ENCODE assay signal across 8 mouse cellular contexts in genomic region chr4:43024673-43025072, GRCm38 (mm10). TPM values are rescaled to one million over a fixed set of nuclear protein-coding genes. Genes with fewer than 3 reads are reported as not detected.
DNase-seq lines count a peak whose midpoint lies in the region; ATAC-seq and TF ChIP-seq lines count a peak whose summit lies in the region.

No protein-coding gene starts in this region.

- H3K9me3 ChIP-seq in heart, embryonic 11.5 days (replicated peaks; ENCODE audit: control insufficient read depth, low read length) = no peaks in the 10 kb centered on the region
- H3K9me3 ChIP-seq in G1E (replicated peaks) = no peaks in the 10 kb centered on the region
- no peaks in the 10 kb centered on the region for H3K9me3 ChIP-seq in forebrain, postnatal 0 days (ENCODE audit: low read length)
- H3K9me3 ChIP-seq in liver, embryonic 16.5 days (replicated peaks; ENCODE audit: control insufficient read depth, low read length) = no peaks in the 10 kb centered on the region

- H3K4me2 ChIP-seq in heart, embryonic 11.5 days = peak overlapping the region; percentile 86
- H3K4me2 ChIP-seq in forebrain, postnatal 0 days (ENCODE audit: low read depth) = peak overlapping the region; percentile 61
- peak overlapping the region; percentile 84 for H3K4me2 ChIP-seq in liver, embryonic 16.5 days (ENCODE audit: low read depth, low read length)

- TF ChIP-seq CTCF in G1E (IDR thresholded peaks at IDR 0.05; ENCODE audit: low read depth, low read length) = no peak
- no peak for TF ChIP-seq CTCF in forebrain, postnatal 0 days (IDR thresholded peaks at IDR 0.05; ENCODE audit: low read depth)

- H3K36me3 ChIP-seq in heart, embryonic 11.5 days (ENCODE audit: control insufficient read depth, insufficient read depth, low read length) = peaks cover 35% of the 10 kb centered on the region
- peaks cover 89% of the 10 kb centered on the region for H3K36me3 ChIP-seq in G1E (replicated peaks)
- peaks cover 64% of the 10 kb centered on the region for H3K36me3 ChIP-seq in forebrain, postnatal 0 days (ENCODE audit: insufficient read depth)
- peaks cover 46% of the 10 kb centered on the region for H3K36me3 ChIP-seq in liver, embryonic 16.5 days (ENCODE audit: control insufficient read depth, insufficient read depth)

- intact Hi-C loops in heart, postnatal 36 days (cut with DNase I) = loop anchor here (1.0 kb wide), 1 partner anchor 18 kb away; no protein-coding TSS in a partner anchor

- WGBS in heart, embryonic 11.5 days (ENCODE audit: insufficient replicate concordance) = 76% methylated on average over 14 of the region's 14 CpGs
- WGBS in forebrain, postnatal 0 days = 83% methylated on average over 14 of the region's 14 CpGs
- WGBS in liver, embryonic 16.5 days (ENCODE audit: insufficient replicate concordance) = 78% methylated on average over 14 of the region's 14 CpGs

- H3K9ac ChIP-seq in heart, embryonic 11.5 days (ENCODE audit: low read depth, low read length) = peak overlapping the region; percentile 70
- H3K9ac ChIP-seq in forebrain, postnatal 0 days = peak overlapping the region; percentile 37
- peak overlapping the region; percentile 59 for H3K9ac ChIP-seq in liver, embryonic 16.5 days (ENCODE audit: low read depth, low read length)

- peak overlapping the region; percentile 80; the same call in 1 of the 2 replicates for H3K27ac ChIP-seq in heart, embryonic 11.5 days (ENCODE audit: low read depth, low read length)
- H3K27ac ChIP-seq in forebrain, postnatal 0 days (ENCODE audit: low read depth, low read length) = peak overlapping the region; percentile 83; the same call in 1 of the 2 replicates
- H3K27ac ChIP-seq in liver, embryonic 16.5 days (ENCODE audit: low read length) = peak overlapping the region; percentile 83; the same call in 1 of the 2 replicates

- peak overlapping the region; percentile 55 for H3K4me3 ChIP-seq in heart, embryonic 11.5 days (ENCODE audit: low read depth, low read length)
- H3K4me3 ChIP-seq in G1E (ENCODE audit: low read depth, low read length) = peak overlapping the region; percentile 76
- peak overlapping the region; percentile 39 for H3K4me3 ChIP-seq in forebrain, postnatal 0 days (ENCODE audit: low read depth, low read length)
- H3K4me3 ChIP-seq in liver, embryonic 16.5 days (ENCODE audit: low read depth, low read length) = peak overlapping the region; percentile 64

- H3K4me1 ChIP-seq in heart, embryonic 11.5 days (ENCODE audit: control insufficient read depth, insufficient read depth, low read length) = peaks cover 5% of the 10 kb centered on the region
- H3K4me1 ChIP-seq in G1E (ENCODE audit: insufficient read depth, low read depth, low read length) = peaks cover 65% of the 10 kb centered on the region
- peaks cover 10% of the 10 kb centered on the region for H3K4me1 ChIP-seq in forebrain, postnatal 0 days (ENCODE audit: insufficient read depth)
- H3K4me1 ChIP-seq in liver, embryonic 16.5 days (ENCODE audit: control insufficient read depth, low read depth, low read length) = peaks cover 20% of the 10 kb centered on the region

- no peaks in the 10 kb centered on the region for H3K27me3 ChIP-seq in heart, embryonic 11.5 days (ENCODE audit: control insufficient read depth, insufficient read depth, low read length)
- H3K27me3 ChIP-seq in G1E (ENCODE audit: insufficient read depth, low read length) = peaks cover 2% of the 10 kb centered on the region; the same call in 1 of the 2 replicates
- H3K27me3 ChIP-seq in forebrain, postnatal 0 days (ENCODE audit: insufficient read depth, low read length) = no peaks in the 10 kb centered on the region
- H3K27me3 ChIP-seq in liver, embryonic 16.5 days (ENCODE audit: control insufficient read depth, insufficient read depth, low read depth, low read length) = no peaks in the 10 kb centered on the region

- DNase-seq in heart, postnatal 36 days = no peak
- DNase-seq in G1E (ENCODE audit: low spot score) = no peak
- no peak for DNase-seq in forebrain, postnatal 0 days
- DNase-seq in adrenal gland, adult 2 months = no peak
- no peak for DNase-seq in ovary, adult 18-20 months (ENCODE audit: low spot score)
- DNase-seq in yolk sac, embryonic 10.5 days (ENCODE audit: low spot score) = no peak

- no peak for ATAC-seq in heart, embryonic 11.5 days (replicated peaks; ENCODE audit: insufficient number of reproducible peaks, low FRiP score, low TSS enrichment)
- no peak for ATAC-seq in G1E (ENCODE audit: extremely low read depth, insufficient number of reproducible peaks, low FRiP score, poor library complexity, severe bottlenecking)
- no peak for ATAC-seq in forebrain, postnatal 0 days
- ATAC-seq in liver, embryonic 16.5 days (ENCODE audit: low read depth) = no peak

RNA-seq across cellular contexts. Expression of gene Pigo, which starts 0.9 kb away (rescaled TPM):
- 13.2 and 13.6 TPM in 2 replicates for polyA plus RNA-seq in heart, embryonic 11.5 days (2014; fragmentation: Nextera tagmentation; extraction: Ambion mirVana)
- 10 to 100 TPM; 20.1 to 23.2 TPM for total RNA-seq in heart, postnatal 36 days (2021)
- 11.8 and 17.2 TPM in 2 replicates for total RNA-seq in G1E (2014; fragmentation: Nextera tagmentation)
- 9.4 and 9.7 TPM in 2 replicates for total RNA-seq in G1E (2017)
- 11.2 and 11.6 TPM in 2 replicates for polyA plus RNA-seq in G1E (2012)
- total RNA-seq in forebrain, postnatal 0 days (2014; rRNA removed) = 15.6 and 20.3 TPM in 2 replicates
- 16.5 and 21.9 TPM in 2 replicates for polyA plus RNA-seq in forebrain, postnatal 0 days (2015; fragmentation: Nextera tagmentation; extraction: Ambion mirVana)
- 12.4 and 14.7 TPM in 2 replicates for polyA plus RNA-seq in liver, embryonic 16.5 days (2015; fragmentation: Nextera tagmentation; extraction: Ambion mirVana)
- total RNA-seq in adrenal gland, adult 2 months (2021) = 10 to 100 TPM; 16.5 to 20.2 TPM
- 21.3 and 25.4 TPM in 2 replicates for polyA plus RNA-seq in adrenal gland, adult 2 months (2012; rRNA removed)

RNA-seq across cellular contexts. Expression of gene Stoml2, which starts 6.8 kb away (rescaled TPM):
- polyA plus RNA-seq in heart, embryonic 11.5 days (2014; fragmentation: Nextera tagmentation; extraction: Ambion mirVana) = 251 and 255 TPM in 2 replicates
- 100 to 1,000 TPM; 108 to 115 TPM for total RNA-seq in heart, postnatal 36 days (2021)
- total RNA-seq in G1E (2014; fragmentation: Nextera tagmentation) (191 and 233 TPM in 2 replicates), G1E (2017) (157 and 170 TPM in 2 replicates)
- polyA plus RNA-seq in G1E (2012) = 145 and 169 TPM in 2 replicates
- total RNA-seq in forebrain, postnatal 0 days (2014; rRNA removed) = 94.4 and 120 TPM in 2 replicates
- polyA plus RNA-seq in forebrain, postnatal 0 days (2015; fragmentation: Nextera tagmentation; extraction: Ambion mirVana) = 233 and 240 TPM in 2 replicates
- 176 and 193 TPM in 2 replicates for polyA plus RNA-seq in liver, embryonic 16.5 days (2015; fragmentation: Nextera tagmentation; extraction: Ambion mirVana)
- 100 to 1,000 TPM; 227 to 252 TPM for total RNA-seq in adrenal gland, adult 2 months (2021)
- polyA plus RNA-seq in adrenal gland, adult 2 months (2012; rRNA removed) = 192 and 291 TPM in 2 replicates

RNA-seq across cellular contexts. Expression of gene Fancg, which starts 14.4 kb away (rescaled TPM):
- polyA plus RNA-seq in heart, embryonic 11.5 days (2014; fragmentation: Nextera tagmentation; extraction: Ambion mirVana) = 11.0 and 11.5 TPM in 2 replicates
- total RNA-seq in heart, postnatal 36 days (2021) = 1 to 10 TPM; 2.6 to 3.2 TPM
- total RNA-seq in G1E (2014; fragmentation: Nextera tagmentation) (15.2 and 16.8 TPM in 2 replicates), G1E (2017) (12.9 and 18.7 TPM in 2 replicates)
- 4.3 and 9.4 TPM in 2 replicates for polyA plus RNA-seq in G1E (2012)
- 12.8 and 21.8 TPM in 2 replicates for total RNA-seq in forebrain, postnatal 0 days (2014; rRNA removed)
- 10.9 and 12.4 TPM in 2 replicates for polyA plus RNA-seq in forebrain, postnatal 0 days (2015; fragmentation: Nextera tagmentation; extraction: Ambion mirVana)
- polyA plus RNA-seq in liver, embryonic 16.5 days (2015; fragmentation: Nextera tagmentation; extraction: Ambion mirVana) = 7.8 and 9.4 TPM in 2 replicates
- total RNA-seq in adrenal gland, adult 2 months (2021) = 1 to 10 TPM; 7.7 to 8.9 TPM
- polyA plus RNA-seq in adrenal gland, adult 2 months (2012; rRNA removed) = 10.8 and 13.5 TPM in 2 replicates

RNA-seq across cellular contexts. Expression of gene Fam214b, which starts 21.3 kb away (rescaled TPM):
- 10.8 and 11.4 TPM in 2 replicates for polyA plus RNA-seq in heart, embryonic 11.5 days (2014; fragmentation: Nextera tagmentation; extraction: Ambion mirVana)
- total RNA-seq in heart, postnatal 36 days (2021) = 10 to 100 TPM; 26.1 to 30.0 TPM
- total RNA-seq in G1E (2014; fragmentation: Nextera tagmentation) (10.2 and 24.4 TPM in 2 replicates), G1E (2017) (12.6 and 17.8 TPM in 2 replicates)
- 15.0 and 17.7 TPM in 2 replicates for polyA plus RNA-seq in G1E (2012)
- 35.7 and 42.3 TPM in 2 replicates for total RNA-seq in forebrain, postnatal 0 days (2014; rRNA removed)
- polyA plus RNA-seq in forebrain, postnatal 0 days (2015; fragmentation: Nextera tagmentation; extraction: Ambion mirVana) = 23.4 and 30.9 TPM in 2 replicates
- 33.4 and 41.3 TPM in 2 replicates for polyA plus RNA-seq in liver, embryonic 16.5 days (2015; fragmentation: Nextera tagmentation; extraction: Ambion mirVana)
- 10 to 100 TPM; 51.5 TPM for total RNA-seq in adrenal gland, adult 2 months (2021)
- 42.1 and 43.5 TPM in 2 replicates for polyA plus RNA-seq in adrenal gland, adult 2 months (2012; rRNA removed)

RNA-seq across cellular contexts. Expression of gene Vcp, which starts 24.4 kb away (rescaled TPM):
- 472 and 544 TPM in 2 replicates for polyA plus RNA-seq in heart, embryonic 11.5 days (2014; fragmentation: Nextera tagmentation; extraction: Ambion mirVana)
- 100 to 1,000 TPM; 264 to 265 TPM for total RNA-seq in heart, postnatal 36 days (2021)
- total RNA-seq in G1E (2014; fragmentation: Nextera tagmentation) (132 and 136 TPM in 2 replicates), G1E (2017) (211 and 261 TPM in 2 replicates)
- 223 and 236 TPM in 2 replicates for polyA plus RNA-seq in G1E (2012)
- 221 and 255 TPM in 2 replicates for total RNA-seq in forebrain, postnatal 0 days (2014; rRNA removed)
- polyA plus RNA-seq in forebrain, postnatal 0 days (2015; fragmentation: Nextera tagmentation; extraction: Ambion mirVana) = 357 and 443 TPM in 2 replicates
- 192 and 198 TPM in 2 replicates for polyA plus RNA-seq in liver, embryonic 16.5 days (2015; fragmentation: Nextera tagmentation; extraction: Ambion mirVana)
- 100 to 1,000 TPM; 305 to 320 TPM for total RNA-seq in adrenal gland, adult 2 months (2021)
- 671 and 857 TPM in 2 replicates for polyA plus RNA-seq in adrenal gland, adult 2 months (2012; rRNA removed)
